Mouse (Mus musculus): ENCODE measurements at regions not wholly inside any gene's neighbourhood (a gene's known extent, or its start where the extent isn't known, plus 50 kb on each side); places are given as distances from the start of the nearest gene placed in this dataset. TPM values are rescaled to one million over a fixed set of nuclear protein-coding genes. Genes with fewer than 3 reads are reported as not detected.

DNA sequence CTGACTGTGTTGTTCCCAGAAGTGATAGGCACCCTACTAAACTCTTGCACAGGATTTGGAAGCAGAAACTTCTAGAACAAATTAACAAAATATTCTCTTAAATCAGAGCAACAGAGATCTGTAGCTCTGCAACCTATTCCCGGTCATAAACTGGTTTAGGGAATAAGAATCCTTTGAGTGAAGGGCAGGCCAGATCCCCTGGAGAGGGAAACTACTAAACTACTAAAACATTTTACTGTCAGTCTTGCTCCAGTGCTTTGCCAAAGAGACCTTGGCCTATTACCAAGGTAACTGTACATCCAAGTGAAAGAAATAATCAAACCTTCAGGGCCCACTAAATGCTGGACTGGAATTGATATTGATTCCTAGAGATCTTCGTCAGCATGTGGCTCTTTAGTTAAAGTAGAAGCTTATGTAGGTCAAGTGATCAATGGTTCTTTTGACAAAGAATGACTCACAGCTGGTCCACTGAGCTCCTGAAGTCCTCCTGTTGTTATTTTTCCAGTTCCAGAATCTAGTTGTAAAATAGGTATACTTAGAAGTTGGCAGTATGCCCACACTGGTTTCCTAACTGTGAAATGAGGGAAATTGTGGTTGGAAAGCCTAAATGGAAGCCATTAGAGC lies 91.6 kb upstream of the Slc24a2 start:
- DNase-seq (ENCODE audit: extremely low spot score in 1 of 2, low spot score in 2 of 2): no peak
- intact Hi-C loops (cut with DNase I): no loop called here

DNA sequence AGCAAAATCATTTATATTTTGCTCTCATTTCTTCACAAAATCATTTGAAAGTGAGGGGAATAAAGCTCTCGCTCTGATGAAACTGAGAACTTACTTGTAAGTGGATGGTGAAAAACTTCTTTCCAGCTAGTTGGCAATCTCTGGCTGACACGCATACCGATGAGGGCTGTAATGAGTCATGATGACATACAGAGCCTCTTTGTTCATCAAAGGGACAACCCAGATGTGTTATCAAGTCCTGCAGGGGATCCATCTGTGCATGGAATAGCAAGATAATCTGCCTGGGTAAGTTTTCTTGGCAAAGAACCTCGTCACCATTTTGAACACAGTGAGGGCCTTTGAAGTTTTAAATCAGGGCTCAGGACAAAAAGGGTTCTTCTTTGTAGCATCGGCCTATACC lies 67.9 kb upstream of the Slc24a2 start:
- DNase-seq (ENCODE audit: extremely low spot score in 1 of 2, low spot score in 2 of 2): no peak
- intact Hi-C loops (cut with DNase I): no loop called here

- no peak for DNase-seq (ENCODE audit: extremely low spot score in 1 of 2, low spot score in 2 of 2)
- intact Hi-C loops (cut with DNase I): no loop called here
Observed at GRCm38 (mm10) chr4:87294538-87294937, 64.3 kb upstream of the Slc24a2 start.

Small RNAs in the stretch of these regions (microRNA-seq; reads per million reads assigned to microRNA genes)
- not detected for gene Gm23154
